Comparison of ENCODE assay signal across 20 mouse cellular contexts in genomic region chr8:57403640-57404180, GRCm38 (mm10). TPM values are rescaled to one million over a fixed set of nuclear protein-coding genes. Genes with fewer than 3 reads are reported as not detected.
DNase-seq lines count a peak whose midpoint lies in the region; ATAC-seq and TF ChIP-seq lines count a peak whose summit lies in the region.
"Had no signal": no experiment of that assay in that cellular context is flagged by ENCODE, and none has a peak within 500 bp of the region (broad histone marks: within the 10 kb centered on the region; RNA-seq: fewer than 3 reads in every experiment).

No protein-coding gene starts in this region.

- H3K27me3 ChIP-seq in intestine, postnatal 0 days (replicated peaks; ENCODE audit: control insufficient read depth, insufficient read depth, low read length), result peaks cover 2% of the 10 kb centered on the region; the same call in 1 of the 2 replicates
- no peaks in the 10 kb centered on the region for H3K27me3 ChIP-seq in intestine, embryonic 15.5 days (replicated peaks)
- no peaks in the 10 kb centered on the region for H3K27me3 ChIP-seq in midbrain, postnatal 0 days (ENCODE audit: insufficient read depth, low read length)
- no peaks in the 10 kb centered on the region for H3K27me3 ChIP-seq in midbrain, embryonic 14.5 days (ENCODE audit: control insufficient read depth, insufficient read depth, low read length)
- H3K27me3 ChIP-seq: forebrain, embryonic 15.5 days; heart, embryonic 15.5 days had no signal

- no peaks in the 10 kb centered on the region for H3K36me3 ChIP-seq in intestine, postnatal 0 days (ENCODE audit: control insufficient read depth, insufficient read depth)
- H3K36me3 ChIP-seq in intestine, embryonic 15.5 days, result no peaks in the 10 kb centered on the region
- H3K36me3 ChIP-seq in midbrain, postnatal 0 days (ENCODE audit: insufficient read depth, low read length), result no peaks in the 10 kb centered on the region
- H3K36me3 ChIP-seq in midbrain, embryonic 14.5 days (ENCODE audit: control insufficient read depth, insufficient read depth, low read length), result no peaks in the 10 kb centered on the region
- H3K36me3 ChIP-seq: forebrain, embryonic 15.5 days; heart, embryonic 15.5 days; limb, embryonic 12.5 days; neural tube, embryonic 15.5 days had no signal

- H3K9ac ChIP-seq in intestine, postnatal 0 days (ENCODE audit: low read depth, low read length), result no peak overlapping the region
- H3K9ac ChIP-seq in intestine, embryonic 15.5 days, result no peak overlapping the region
- H3K9ac ChIP-seq in midbrain, postnatal 0 days (replicated peaks; ENCODE audit: low read length, poor library complexity, severe bottlenecking), result no peak overlapping the region
- H3K9ac ChIP-seq in midbrain, embryonic 14.5 days (replicated peaks; ENCODE audit: low read length), result no peak overlapping the region
- H3K9ac ChIP-seq: forebrain, embryonic 15.5 days; heart, embryonic 15.5 days; hindbrain, embryonic 14.5 days; limb, embryonic 12.5 days; liver, postnatal 0 days; neural tube, embryonic 15.5 days had no signal

- no peak overlapping the region for H3K4me3 ChIP-seq in intestine, postnatal 0 days (ENCODE audit: low read depth, low read length)
- no peak overlapping the region for H3K4me3 ChIP-seq in intestine, embryonic 15.5 days (replicated peaks)
- H3K4me3 ChIP-seq in midbrain, postnatal 0 days (ENCODE audit: low read depth, low read length), result no peak overlapping the region
- H3K4me3 ChIP-seq in midbrain, embryonic 14.5 days (replicated peaks; ENCODE audit: low read depth, low read length), result no peak overlapping the region
- H3K4me3 ChIP-seq: forebrain, embryonic 15.5 days; heart, embryonic 15.5 days; limb, embryonic 12.5 days; neural tube, embryonic 15.5 days had no signal

- H3K4me2 ChIP-seq in intestine, postnatal 0 days (replicated peaks; ENCODE audit: low read depth), result no peak overlapping the region
- no peak overlapping the region for H3K4me2 ChIP-seq in intestine, embryonic 15.5 days (replicated peaks)
- no peak overlapping the region for H3K4me2 ChIP-seq in midbrain, postnatal 0 days (ENCODE audit: low read depth, low read length, poor library complexity, severe bottlenecking)
- H3K4me2 ChIP-seq in midbrain, embryonic 14.5 days (ENCODE audit: low read length), result no peak overlapping the region
- H3K4me2 ChIP-seq: forebrain, embryonic 15.5 days; heart, embryonic 15.5 days; hindbrain, embryonic 14.5 days; limb, embryonic 12.5 days; neural tube, embryonic 15.5 days had no signal

- no peak for ATAC-seq in intestine, postnatal 0 days
- no peak for ATAC-seq in intestine, embryonic 15.5 days
- no peak for ATAC-seq in midbrain, postnatal 0 days (ENCODE audit: low FRiP score)
- ATAC-seq in midbrain, embryonic 14.5 days (ENCODE audit: low FRiP score, low TSS enrichment), result no peak
- ATAC-seq: forebrain, embryonic 15.5 days; liver, postnatal 0 days had no signal

- WGBS in intestine, postnatal 0 days, result 87% methylated on average over 11 of the region's 11 CpGs
- 86% methylated on average over 11 of the region's 11 CpGs for WGBS in intestine, embryonic 15.5 days
- 85% methylated on average over 11 of the region's 11 CpGs for WGBS in midbrain, postnatal 0 days
- WGBS in midbrain, embryonic 14.5 days, result 81% methylated on average over 11 of the region's 11 CpGs

- no peaks in the 10 kb centered on the region for H3K9me3 ChIP-seq in intestine, postnatal 0 days (ENCODE audit: control insufficient read depth)
- H3K9me3 ChIP-seq in intestine, embryonic 15.5 days, result no peaks in the 10 kb centered on the region
- no peaks in the 10 kb centered on the region for H3K9me3 ChIP-seq in midbrain, postnatal 0 days (ENCODE audit: low read length)
- H3K9me3 ChIP-seq in midbrain, embryonic 14.5 days (ENCODE audit: control insufficient read depth, low read length), result no peaks in the 10 kb centered on the region
- H3K9me3 ChIP-seq: forebrain, embryonic 15.5 days; heart, embryonic 15.5 days; limb, embryonic 12.5 days; neural tube, embryonic 15.5 days had no signal

- H3K4me1 ChIP-seq in intestine, postnatal 0 days (replicated peaks; ENCODE audit: control insufficient read depth, insufficient read depth, low read length), result no peaks in the 10 kb centered on the region
- no peaks in the 10 kb centered on the region for H3K4me1 ChIP-seq in intestine, embryonic 15.5 days (replicated peaks)
- no peaks in the 10 kb centered on the region for H3K4me1 ChIP-seq in midbrain, postnatal 0 days (ENCODE audit: insufficient read depth, low read length)
- peaks cover 4% of the 10 kb centered on the region; the same call in 1 of the 2 replicates for H3K4me1 ChIP-seq in midbrain, embryonic 14.5 days (ENCODE audit: control insufficient read depth, insufficient read depth, low read length)
- H3K4me1 ChIP-seq: forebrain, embryonic 15.5 days; neural tube, embryonic 15.5 days had no signal

- peak; percentile 27 for DNase-seq in adrenal gland, postnatal 14 days
- DNase-seq in adrenal gland, adult 2 months, result no peak
- DNase-seq in midbrain, postnatal 0 days (ENCODE audit: low spot score), result no peak
- no peak for DNase-seq in midbrain, embryonic 14.5 days
- DNase-seq in ZHBTc4 (ENCODE audit: low read depth, low spot score), result peak; percentile 96
- no peak for DNase-seq in yolk sac, embryonic 10.5 days (ENCODE audit: low spot score)
- DNase-seq: B cell, adult 2 months; gastrocnemius, postnatal 14 days; liver, postnatal 0 days; right cerebral cortex, adult 18-20 months had no signal

- H3K27ac ChIP-seq in intestine, postnatal 0 days (ENCODE audit: low read depth, low read length), result no peak overlapping the region
- no peak overlapping the region for H3K27ac ChIP-seq in intestine, embryonic 15.5 days
- no peak overlapping the region for H3K27ac ChIP-seq in midbrain, postnatal 0 days (ENCODE audit: low read depth, low read length)
- H3K27ac ChIP-seq in midbrain, embryonic 14.5 days (replicated peaks; ENCODE audit: low read depth, low read length), result no peak overlapping the region
- H3K27ac ChIP-seq: forebrain, embryonic 15.5 days; heart, embryonic 15.5 days; hindbrain, embryonic 14.5 days; macrophage; neural tube, embryonic 15.5 days had no signal

- peak; percentile 39 for TF ChIP-seq CTCF in intestine, postnatal 0 days (IDR thresholded peaks at IDR 0.05; ENCODE audit: low read depth)
- TF ChIP-seq CTCF in midbrain, postnatal 0 days (IDR thresholded peaks at IDR 0.05), result peak; percentile 33

RNA-seq across cellular contexts. Expression of gene Scrg1, which starts 52.0 kb away (rescaled TPM):
- total RNA-seq in adrenal gland, postnatal 14 days (2021), result 0.52 and 0.94 TPM in 2 replicates
- total RNA-seq in adrenal gland, adult 2 months (2021), result under 1 TPM in 1 of 2 experiments, not detected in 1; 0.45 TPM
- polyA plus RNA-seq in adrenal gland, adult 2 months (2012; rRNA removed), result 0.22 TPM in 1 of 2 replicates, not detected in the other
- 0.74 and 0.98 TPM in 2 replicates for polyA plus RNA-seq in intestine, postnatal 0 days (2015; fragmentation: Nextera tagmentation; extraction: Ambion mirVana)
- polyA plus RNA-seq in intestine, embryonic 15.5 days (2015; fragmentation: Nextera tagmentation; extraction: Ambion mirVana), result 0.21 and 0.25 TPM in 2 replicates
- 11.2 and 16.3 TPM in 2 replicates for total RNA-seq in midbrain, postnatal 0 days (2014; rRNA removed)
- 35.2 and 37.7 TPM in 2 replicates for polyA plus RNA-seq in midbrain, postnatal 0 days (2015; fragmentation: Nextera tagmentation; extraction: Ambion mirVana)
- polyA plus RNA-seq in midbrain, embryonic 14.5 days (2014; fragmentation: Nextera tagmentation; extraction: Ambion mirVana), result 4.3 and 9.6 TPM in 2 replicates
- total RNA-seq: common myeloid progenitor, adult 5-6 weeks; gastrocnemius, postnatal 14 days; monocyte, adult 5-6 weeks had no signal
- polyA plus RNA-seq: macrophage had no signal

Comparison
In these comparisons a context has a peak if more than half of its experiments do, and no peak if none do; other contexts are left out.
1. DNase-seq: peak in adrenal gland, postnatal 14 days (single experiment) and ZHBTc4 (single experiment); none in adrenal gland, adult 2 months (single experiment), midbrain, postnatal 0 days (single experiment), midbrain, embryonic 14.5 days (single experiment) and yolk sac, embryonic 10.5 days (single experiment).